Mouse (Mus musculus): Measurements from ENCODE around the gene Stard3nl.

GRCm38 (mm10) chr13:19389896-19390295, 5.7 kb downstream of the Stard3nl start:
- TF ChIP-seq CTCF (IDR thresholded peaks at IDR 0.05; ENCODE audit: low read depth, low read length) (no peak), POLR2A (IDR thresholded peaks at IDR 0.05; ENCODE audit: borderline replicate concordance, low read depth, low read length) (no peak)

Measured in bone marrow macrophage, adult 2 months (primary cell).